Mouse (Mus musculus): Measurements from ENCODE around the gene Zc3h12a. TPM values are rescaled to one million over a fixed set of nuclear protein-coding genes. Genes with fewer than 3 reads are reported as not detected.
A peak's percentile ranks its signal among the peaks of the same experiment; 100 is the strongest.

Zc3h12a gene
- polyA plus RNA-seq, 1 experiment from 2014 or later = 1.4 TPM

- ATAC-seq = peak; percentile 50; the same call in 1 of the 2 replicates
- Histone ChIP-seq H3K4me2 (replicated peaks) (peak overlapping the region; percentile 50; the same call in 1 of the 2 replicates), H3K9ac (no peak overlapping the region), H3K27ac (no peak overlapping the region), H3K4me3 (replicated peaks) (no peak overlapping the region), H3K9me3 (no peaks in the 10 kb centered on the region), H3K4me1 (replicated peaks) (no peaks in the 10 kb centered on the region), H3K27me3 (replicated peaks) (no peaks in the 10 kb centered on the region), H3K36me3 (no peaks in the 10 kb centered on the region)
- WGBS = 5% methylated on average over 19 of the region's 19 CpGs
Observed at GRCm38 (mm10) chr4:125160320-125160950, 32.8 kb upstream of the Zc3h12a start.

- no peak overlapping the region for H3K4me3 ChIP-seq (replicated peaks)
- no peak for ATAC-seq
- no peak overlapping the region for H3K9ac ChIP-seq
- no peaks in the 10 kb centered on the region for H3K9me3 ChIP-seq
- H3K4me1 ChIP-seq (replicated peaks) = no peaks in the 10 kb centered on the region
- no peaks in the 10 kb centered on the region for H3K36me3 ChIP-seq
- H3K27me3 ChIP-seq (replicated peaks) = no peaks in the 10 kb centered on the region
- 63% methylated on average over 20 of the region's 20 CpGs for WGBS
- no peak overlapping the region for H3K27ac ChIP-seq
- no peak overlapping the region for H3K4me2 ChIP-seq (replicated peaks)
Observed at GRCm38 (mm10) chr4:125158581-125159317, 31.1 kb upstream of the Zc3h12a start.

GRCm38 (mm10) chr4:125158081-125158480 lies 30.4 kb upstream of the Zc3h12a start:
- H3K27ac ChIP-seq = no peak overlapping the region
- no peaks in the 10 kb centered on the region for H3K4me1 ChIP-seq (replicated peaks)
- no peaks in the 10 kb centered on the region for H3K9me3 ChIP-seq
- H3K27me3 ChIP-seq (replicated peaks) = no peaks in the 10 kb centered on the region
- H3K36me3 ChIP-seq = no peaks in the 10 kb centered on the region
- WGBS = 63% methylated on average over 2 of the region's 2 CpGs
- no peak overlapping the region for H3K4me3 ChIP-seq (replicated peaks)
- no peak overlapping the region for H3K9ac ChIP-seq
- H3K4me2 ChIP-seq (replicated peaks) = no peak overlapping the region
- peak; percentile 42; the same call in 1 of the 2 replicates for ATAC-seq

DNA sequence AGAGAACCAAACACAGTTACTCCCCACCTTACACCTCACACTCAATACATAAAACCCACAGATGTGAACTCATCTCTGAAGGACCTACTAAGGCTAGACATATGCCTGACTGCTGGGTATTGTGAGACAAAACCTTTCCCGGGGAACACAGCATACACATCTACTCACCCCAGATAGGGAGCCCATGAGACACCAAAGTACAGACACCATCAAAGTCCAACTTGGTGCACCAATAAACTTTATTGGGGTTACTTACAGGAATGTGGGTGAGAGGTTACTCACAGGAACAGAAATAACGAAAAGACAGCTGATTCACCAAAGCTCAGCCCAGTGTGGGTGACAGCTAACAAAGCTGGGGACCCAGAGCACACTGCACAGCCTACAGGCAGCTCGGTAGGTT lies 29.7 kb upstream of the Zc3h12a start:
- no peaks in the 10 kb centered on the region for H3K36me3 ChIP-seq
- ATAC-seq = peak; percentile 46; the same call in 1 of the 2 replicates

GRCm38 (mm10) chr4:125155646-125156045 lies 28.0 kb upstream of the Zc3h12a start:
- H3K4me3 ChIP-seq (replicated peaks) = no peak overlapping the region
- H3K4me2 ChIP-seq (replicated peaks) = no peak overlapping the region
- no peaks in the 10 kb centered on the region; the same call in 1 of the 2 replicates for H3K27me3 ChIP-seq (replicated peaks)
- H3K27ac ChIP-seq = no peak overlapping the region
- H3K9ac ChIP-seq = no peak overlapping the region
- no peaks in the 10 kb centered on the region for H3K9me3 ChIP-seq
- no peak for ATAC-seq
- H3K4me1 ChIP-seq (replicated peaks) = no peaks in the 10 kb centered on the region
- 85% methylated on average over 5 of the region's 5 CpGs for WGBS
- no peaks in the 10 kb centered on the region for H3K36me3 ChIP-seq

More for the DNA sequence above, 29.7 kb upstream of the Zc3h12a start:
- 77% methylated on average over 3 of the region's 3 CpGs for WGBS
- H3K4me1 ChIP-seq (replicated peaks) = no peaks in the 10 kb centered on the region
- no peaks in the 10 kb centered on the region for H3K27me3 ChIP-seq (replicated peaks)
- no peak overlapping the region for H3K4me2 ChIP-seq (replicated peaks)
- H3K4me3 ChIP-seq (replicated peaks) = no peak overlapping the region
- H3K27ac ChIP-seq = no peak overlapping the region
- H3K9me3 ChIP-seq = no peaks in the 10 kb centered on the region
- no peak overlapping the region for H3K9ac ChIP-seq

DNA sequence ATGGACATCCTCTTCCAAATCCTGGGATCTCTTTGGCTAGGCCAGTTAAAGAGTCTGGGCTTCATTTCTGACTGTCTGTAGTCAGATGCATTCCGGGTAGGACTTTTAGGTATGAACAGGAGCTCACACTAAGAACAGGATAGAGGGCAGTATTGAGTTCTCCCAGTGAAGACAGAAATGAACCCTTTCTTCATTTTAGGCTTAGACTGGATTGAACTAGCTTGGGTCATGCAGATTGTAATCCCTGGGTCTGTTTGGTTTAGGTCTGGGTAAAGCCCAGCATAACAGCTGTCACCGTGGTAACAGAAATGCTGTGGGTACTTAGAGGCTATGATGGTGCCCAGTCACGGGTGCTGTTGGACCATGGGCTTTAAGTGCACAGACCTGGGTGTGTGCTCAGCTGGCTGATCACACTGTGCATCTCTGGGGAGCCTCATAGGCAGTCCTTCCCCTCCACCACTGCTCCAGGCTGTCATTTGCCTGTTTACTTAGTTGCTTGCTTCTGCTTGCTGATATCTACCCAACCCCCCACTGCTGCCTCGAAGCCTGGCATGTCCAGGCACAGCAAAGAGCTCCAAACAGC lies 26.1 kb upstream of the Zc3h12a start:
- no peaks in the 10 kb centered on the region for H3K4me1 ChIP-seq (replicated peaks)
- no peaks in the 10 kb centered on the region for H3K9me3 ChIP-seq
- H3K9ac ChIP-seq = no peak overlapping the region
- no peak overlapping the region for H3K4me3 ChIP-seq (replicated peaks)
- no peak for ATAC-seq
- no peak overlapping the region for H3K4me2 ChIP-seq (replicated peaks)
- no peaks in the 10 kb centered on the region for H3K36me3 ChIP-seq
- no peak overlapping the region for H3K27ac ChIP-seq
- WGBS = 39% methylated on average over 4 of the region's 4 CpGs
- H3K27me3 ChIP-seq (replicated peaks) = no peaks in the 10 kb centered on the region; the same call in 1 of the 2 replicates

DNA sequence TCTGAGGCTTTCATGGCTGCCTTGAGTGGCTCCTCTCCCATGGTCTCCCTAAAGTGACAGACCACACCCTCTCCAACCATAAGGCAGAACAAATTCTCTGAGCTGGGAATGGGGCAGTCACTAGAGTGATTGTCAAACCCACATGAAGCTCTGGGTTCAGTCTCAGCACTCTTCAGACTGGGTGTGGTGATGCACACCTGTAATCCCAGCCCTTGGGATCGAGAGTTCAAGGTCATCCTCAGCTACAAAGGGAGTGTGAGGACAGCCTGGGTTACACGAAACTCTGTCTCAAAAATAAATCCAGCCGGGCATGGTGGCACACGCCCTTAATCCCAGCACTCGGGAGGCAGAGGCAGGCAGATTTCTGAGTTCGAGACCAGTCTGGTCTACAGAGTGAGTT lies 24.8 kb upstream of the Zc3h12a start:
- 86% methylated on average over 6 of the region's 6 CpGs for WGBS
- H3K9ac ChIP-seq = no peak overlapping the region
- no peaks in the 10 kb centered on the region; the same call in 1 of the 2 replicates for H3K27me3 ChIP-seq (replicated peaks)
- no peak overlapping the region for H3K4me3 ChIP-seq (replicated peaks)
- no peak for ATAC-seq
- H3K27ac ChIP-seq = no peak overlapping the region
- H3K4me2 ChIP-seq (replicated peaks) = no peak overlapping the region
- H3K9me3 ChIP-seq = no peaks in the 10 kb centered on the region
- H3K36me3 ChIP-seq = no peaks in the 10 kb centered on the region
- H3K4me1 ChIP-seq (replicated peaks) = no peaks in the 10 kb centered on the region

GRCm38 (mm10) chr4:125149460-125149859 lies 21.8 kb upstream of the Zc3h12a start:
- Histone ChIP-seq H3K4me1 (replicated peaks) (no peaks in the 10 kb centered on the region), H3K4me2 (replicated peaks) (no peak overlapping the region), H3K36me3 (no peaks in the 10 kb centered on the region), H3K9ac (no peak overlapping the region), H3K9me3 (no peaks in the 10 kb centered on the region), H3K27me3 (replicated peaks) (peaks cover 5% of the 10 kb centered on the region), H3K27ac (no peak overlapping the region), H3K4me3 (replicated peaks) (no peak overlapping the region)
- 33% methylated on average over 5 of the region's 5 CpGs for WGBS
- ATAC-seq = no peak

- Histone ChIP-seq H3K4me2 (replicated peaks) (no peak overlapping the region), H3K36me3 (no peaks in the 10 kb centered on the region), H3K27ac (no peak overlapping the region), H3K27me3 (replicated peaks) (peaks cover 5% of the 10 kb centered on the region), H3K9me3 (no peaks in the 10 kb centered on the region), H3K4me3 (replicated peaks) (no peak overlapping the region), H3K4me1 (replicated peaks) (no peaks in the 10 kb centered on the region), H3K9ac (no peak overlapping the region)
- ATAC-seq = no peak
- 87% methylated on average over 4 of the region's 4 CpGs for WGBS
Observed at GRCm38 (mm10) chr4:125147970-125148369, 20.3 kb upstream of the Zc3h12a start.

DNA sequence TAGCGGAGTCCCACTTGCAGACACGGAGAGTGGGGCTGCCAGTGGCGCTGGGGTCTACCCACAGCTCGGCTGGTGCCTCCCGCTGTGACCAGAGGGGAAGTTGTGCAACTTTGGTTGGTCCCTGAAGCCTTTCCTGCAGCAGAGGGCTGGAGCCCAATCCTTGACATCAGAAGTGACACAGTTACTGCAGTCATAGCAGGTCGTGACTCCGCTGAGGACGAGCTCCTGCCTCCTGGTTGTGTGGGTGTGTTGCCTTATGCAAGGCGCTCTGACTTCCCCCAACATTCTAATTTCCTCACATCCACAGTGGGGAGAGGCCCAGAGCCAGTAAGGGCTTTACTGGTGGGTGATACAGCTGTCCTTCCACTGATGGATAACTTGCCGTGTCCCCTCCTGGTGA lies 17.6 kb upstream of the Zc3h12a start:
- no peak overlapping the region for H3K4me2 ChIP-seq (replicated peaks)
- H3K36me3 ChIP-seq = no peaks in the 10 kb centered on the region
- ATAC-seq = no peak
- H3K27me3 ChIP-seq (replicated peaks) = peaks cover 5% of the 10 kb centered on the region
- no peaks in the 10 kb centered on the region for H3K9me3 ChIP-seq
- no peak overlapping the region for H3K9ac ChIP-seq
- H3K27ac ChIP-seq = no peak overlapping the region
- H3K4me3 ChIP-seq (replicated peaks) = no peak overlapping the region
- no peaks in the 10 kb centered on the region for H3K4me1 ChIP-seq (replicated peaks)
- 31% methylated on average over 10 of the region's 10 CpGs for WGBS

DNA sequence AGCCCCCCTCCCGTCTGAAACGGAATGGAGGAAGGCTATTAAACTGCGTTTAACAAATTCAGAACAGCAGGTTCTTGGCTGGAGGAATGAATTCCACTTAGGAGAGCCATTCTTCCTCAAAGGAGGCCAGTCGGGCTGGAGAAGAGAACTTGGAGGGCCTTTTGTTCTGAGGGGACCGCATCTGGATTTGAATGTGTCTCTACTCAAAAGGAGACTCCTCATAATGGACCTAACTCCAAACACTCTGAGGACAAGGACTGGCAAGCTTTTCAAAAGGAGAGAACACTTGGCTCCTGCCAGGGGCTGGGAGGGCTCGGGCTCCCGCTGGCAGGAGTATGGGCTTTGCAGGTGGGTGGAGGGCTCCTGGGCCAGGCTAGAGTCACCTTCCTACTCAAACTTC lies 17.0 kb upstream of the Zc3h12a start:
- no peaks in the 10 kb centered on the region for H3K36me3 ChIP-seq
- ATAC-seq = no peak
- H3K9me3 ChIP-seq = no peaks in the 10 kb centered on the region
- H3K4me2 ChIP-seq (replicated peaks) = no peak overlapping the region
- H3K27ac ChIP-seq = no peak overlapping the region
- H3K27me3 ChIP-seq (replicated peaks) = peaks cover 5% of the 10 kb centered on the region
- no peaks in the 10 kb centered on the region for H3K4me1 ChIP-seq (replicated peaks)
- H3K4me3 ChIP-seq (replicated peaks) = no peak overlapping the region
- 36% methylated on average over 7 of the region's 7 CpGs for WGBS
- no peak overlapping the region for H3K9ac ChIP-seq

DNA sequence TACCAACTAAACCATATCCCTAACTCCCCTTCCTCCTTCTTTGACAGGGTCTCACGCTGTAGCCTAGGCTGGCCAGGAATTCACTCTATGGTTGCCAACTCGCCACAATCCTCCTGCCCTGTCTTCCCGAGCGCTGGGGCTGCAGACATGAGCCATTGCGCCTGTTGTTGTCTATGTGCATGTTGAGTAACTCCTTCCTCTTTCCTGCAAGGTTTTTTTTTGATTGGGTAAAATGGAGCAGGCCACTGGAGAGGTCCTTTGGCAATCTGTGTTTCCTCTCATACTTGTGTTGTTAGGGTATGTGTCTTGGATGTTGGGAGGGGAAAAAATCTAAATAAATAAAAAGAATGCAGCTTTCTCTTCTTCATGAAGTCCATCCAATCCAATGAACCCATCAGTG lies 16.6 kb upstream of the Zc3h12a start:
- Histone ChIP-seq H3K9me3 (no peaks in the 10 kb centered on the region), H3K9ac (no peak overlapping the region), H3K4me2 (replicated peaks) (no peak overlapping the region), H3K4me1 (replicated peaks) (no peaks in the 10 kb centered on the region), H3K27me3 (replicated peaks) (peaks cover 5% of the 10 kb centered on the region), H3K4me3 (replicated peaks) (no peak overlapping the region), H3K27ac (no peak overlapping the region), H3K36me3 (no peaks in the 10 kb centered on the region)
- ATAC-seq = no peak
- WGBS = 79% methylated on average over 5 of the region's 5 CpGs

Measured in intestine, embryonic 15.5 days (tissue).